Mouse (Mus musculus) liver, embryonic 13.5 days (tissue): ENCODE data around the gene F2. TPM values are rescaled to one million over a fixed set of nuclear protein-coding genes. Genes with fewer than 3 reads are reported as not detected.

Experiments
- ATAC-seq: fragments of 200-750 bp; cut with Nextera tagmentation; 2 replicates; pipeline ENCODE4 v1.8.0; 2017; ENCODE audit warnings: low read depth, mild to moderate bottlenecking, moderate number of reproducible peaks, moderate library complexity
- DNase-seq: peaks from one replicate; pipeline ENCODE4 v3.0.0; 2022
- H3K27ac ChIP-seq: fragments of 300-500 bp; sonication (generic); 2 replicates; pipeline ENCODE4 v1.5.1; 2015; ENCODE audit warnings: moderate library complexity, mild to moderate bottlenecking, inconsistent platforms
- H3K27me3 ChIP-seq: fragments of 300-500 bp; sonication (generic); 2 replicates; pipeline ENCODE4 v1.6.1; 2015; ENCODE audit warnings: mild to moderate bottlenecking, inconsistent platforms
- H3K36me3 ChIP-seq: fragments of 300-500 bp; sonication (generic); 2 replicates; pipeline ENCODE4 v1.6.1; 2015; ENCODE audit warnings: mild to moderate bottlenecking, inconsistent platforms
- H3K4me1 ChIP-seq: fragments of 300-500 bp; sonication (generic); replicated peaks from 2 replicates; pipeline ENCODE4 v1.6.1; 2015; ENCODE audit warnings: inconsistent platforms
- H3K4me2 ChIP-seq: fragments of 300-500 bp; sonication (generic); 2 replicates; pipeline ENCODE4 v1.6.1; 2015; ENCODE audit warnings: inconsistent platforms, mild to moderate bottlenecking, moderate library complexity
- H3K4me3 ChIP-seq: fragments of 300-500 bp; sonication (generic); replicated peaks from 2 replicates; pipeline ENCODE4 v1.5.1; 2015; ENCODE audit warnings: mild to moderate bottlenecking, inconsistent platforms
- H3K9ac ChIP-seq: fragments of 300-500 bp; sonication (generic); 2 replicates; pipeline ENCODE4 v1.6.1; 2015; ENCODE audit warnings: mild to moderate bottlenecking, inconsistent platforms
- H3K9me3 ChIP-seq: fragments of 300-500 bp; sonication (generic); replicated peaks from 2 replicates; pipeline ENCODE4 v1.6.1; 2016; ENCODE audit warnings: inconsistent platforms
- WGBS: fragments of 180-500 bp; shearing (Covaris S2); methylation state at CpG from one replicate; pipeline ENCODE4 v1.1.7; 2015; ENCODE audit not compliant: insufficient replicate concordance; 5-methylcytosine and 5-hydroxymethylcytosine counted together
- polyA plus RNA-seq: library from polyadenylated mRNA; unstranded; fragments of >200 nt; fragmentation: Nextera tagmentation; extraction: Ambion mirVana; gene quantifications from 2 replicates; pipeline ENCODE4 v1.2.1, GENCODE M21; 2015

The F2 gene
- polyA plus RNA-seq, 1 experiment from 2014 or later: 135 TPM

GRCm38 (mm10) chr2:91645811-91646210 is 9.6 kb upstream of the F2 start:
- Histone ChIP-seq H3K4me2 (no peak overlapping the region), H3K4me3 (no peak overlapping the region), H3K27ac (no peak overlapping the region), H3K4me1 (peaks cover 55% of the 10 kb centered on the region), H3K36me3 (peaks cover 54% of the 10 kb centered on the region), H3K9me3 (no peaks in the 10 kb centered on the region), H3K27me3 (no peaks in the 10 kb centered on the region), H3K9ac (no peak overlapping the region)
- no peak for DNase-seq
- ATAC-seq: no peak
- 87% methylated on average over 11 of the region's 11 CpGs for WGBS

GRCm38 (mm10) chr2:91645354-91645753 is 9.1 kb upstream of the F2 start:
- Histone ChIP-seq H3K9ac (no peak overlapping the region), H3K27ac (no peak overlapping the region), H3K9me3 (no peaks in the 10 kb centered on the region), H3K4me2 (no peak overlapping the region), H3K4me3 (no peak overlapping the region), H3K4me1 (peaks cover 55% of the 10 kb centered on the region), H3K27me3 (no peaks in the 10 kb centered on the region), H3K36me3 (peaks cover 54% of the 10 kb centered on the region)
- WGBS: 91% methylated on average over 15 of the region's 15 CpGs
- DNase-seq (no peak), ATAC-seq (no peak)

GRCm38 (mm10) chr2:91644021-91644420 is 7.8 kb upstream of the F2 start:
- no peak for ATAC-seq
- H3K9me3 ChIP-seq: no peaks in the 10 kb centered on the region
- H3K27ac ChIP-seq: peak overlapping the region; percentile 82
- peaks cover 58% of the 10 kb centered on the region for H3K4me1 ChIP-seq
- H3K4me3 ChIP-seq: no peak overlapping the region
- H3K36me3 ChIP-seq: peaks cover 54% of the 10 kb centered on the region
- H3K27me3 ChIP-seq: no peaks in the 10 kb centered on the region
- H3K9ac ChIP-seq: no peak overlapping the region
- 91% methylated on average over 11 of the region's 11 CpGs for WGBS
- no peak overlapping the region for H3K4me2 ChIP-seq
- no peak for DNase-seq

- DNase-seq (peak; percentile 52), ATAC-seq (peak; percentile 86)
- Histone ChIP-seq H3K9ac (peak overlapping the region; percentile 51), H3K27me3 (no peaks in the 10 kb centered on the region), H3K27ac (peak overlapping the region; percentile 82), H3K4me2 (peak overlapping the region; percentile 49), H3K4me3 (no peak overlapping the region), H3K9me3 (no peaks in the 10 kb centered on the region), H3K36me3 (peaks cover 49% of the 10 kb centered on the region), H3K4me1 (peaks cover 51% of the 10 kb centered on the region)
- 44% methylated on average over 2 of the region's 2 CpGs for WGBS
These were observed 6.7 kb upstream of the F2 start for GRCm38 (mm10) chr2:91642825-91643415.

- Histone ChIP-seq H3K27me3 (no peaks in the 10 kb centered on the region), H3K27ac (no peak overlapping the region)
- 61% methylated on average over 6 of the region's 6 CpGs for WGBS
These were observed 2.7 kb upstream of the F2 start for GRCm38 (mm10) chr2:91638931-91639330.

DNA sequence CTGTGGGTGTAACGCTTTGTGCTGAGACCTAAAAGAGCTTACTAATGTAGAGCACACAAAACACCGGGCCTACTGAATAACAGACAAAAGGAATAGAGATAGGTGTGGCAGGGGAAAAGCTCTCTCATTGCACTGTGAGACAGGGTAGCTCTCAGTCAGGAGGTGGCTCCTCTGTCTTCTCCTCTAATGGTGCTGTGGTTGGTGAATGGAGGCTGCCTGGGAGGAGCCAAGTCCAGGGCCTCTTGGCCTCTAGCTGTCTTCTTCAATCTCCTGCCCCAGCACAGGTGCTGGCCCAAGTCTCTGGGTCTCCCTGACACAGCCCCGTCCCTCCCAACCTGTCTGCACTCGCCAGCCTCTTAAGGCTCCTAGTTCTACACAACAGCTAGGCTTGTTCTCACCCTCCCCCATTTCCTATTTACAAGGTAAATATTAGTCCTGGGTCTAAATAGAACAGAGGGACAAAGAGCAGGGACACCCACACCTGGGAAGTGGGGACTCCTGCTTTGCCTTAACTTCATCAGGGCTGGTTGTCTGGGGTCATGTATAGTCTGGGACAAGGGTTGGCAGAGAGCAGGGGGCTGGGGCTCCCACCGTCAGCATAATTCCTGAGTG is 619 bp upstream of the F2 start:
- H3K9me3 ChIP-seq: no peaks in the 10 kb centered on the region
- peaks cover 2% of the 10 kb centered on the region; the same call in 1 of the 2 replicates for H3K36me3 ChIP-seq
- ATAC-seq (peak; percentile 56), DNase-seq (no peak)
- no peaks in the 10 kb centered on the region for H3K27me3 ChIP-seq
- H3K27ac ChIP-seq: peak overlapping the region; percentile 74
- H3K4me2 ChIP-seq: peak overlapping the region; percentile 43
- H3K4me1 ChIP-seq: peaks cover 66% of the 10 kb centered on the region
- H3K9ac ChIP-seq: 0 out of 2 replicates have a peak overlapping the region, but pooled peaks have one; percentile 31
- H3K4me3 ChIP-seq: peak overlapping the region; percentile 10; the same call in 1 of the 2 replicates
- 56% methylated on average over 5 of the region's 5 CpGs for WGBS

More at GRCm38 (mm10) chr2:91638931-91639330, 2.7 kb upstream of the F2 start:
- peaks cover 9% of the 10 kb centered on the region for H3K36me3 ChIP-seq
- ATAC-seq (no peak), DNase-seq (no peak)
- no peak overlapping the region for H3K4me2 ChIP-seq
- H3K4me1 ChIP-seq: peaks cover 70% of the 10 kb centered on the region
- no peak overlapping the region for H3K4me3 ChIP-seq
- no peak overlapping the region for H3K9ac ChIP-seq
- H3K9me3 ChIP-seq: no peaks in the 10 kb centered on the region

DNA sequence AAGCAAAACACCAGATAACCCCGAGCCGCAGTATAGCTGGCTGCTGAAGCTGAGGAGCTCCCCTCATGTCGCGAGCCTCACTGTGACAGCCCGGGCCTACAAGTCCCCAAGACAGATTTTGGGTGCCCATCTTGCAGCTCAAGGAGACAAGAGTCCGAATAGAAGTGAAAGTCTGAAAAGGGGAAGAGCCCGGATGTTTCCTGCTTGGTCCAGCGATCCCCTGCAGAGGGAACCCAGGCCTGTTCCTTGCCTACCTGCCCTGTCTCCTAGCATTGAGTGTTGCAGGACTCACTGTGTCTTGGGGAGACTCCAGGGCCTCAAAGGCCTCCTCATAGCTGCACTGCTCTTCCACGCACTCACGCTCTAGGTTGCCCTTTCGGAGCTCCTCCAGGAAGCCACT is 728 bp downstream of the F2 start:
- peaks cover 61% of the 10 kb centered on the region for H3K4me1 ChIP-seq
- peak overlapping the region; percentile 67 for H3K9ac ChIP-seq
- WGBS: 64% methylated on average over 11 of the region's 11 CpGs
- H3K4me3 ChIP-seq: peak overlapping the region; percentile 49
- no peaks in the 10 kb centered on the region for H3K27me3 ChIP-seq
- peak overlapping the region; percentile 56 for H3K4me2 ChIP-seq
- H3K36me3 ChIP-seq: peaks cover 2% of the 10 kb centered on the region; the same call in 1 of the 2 replicates
- ATAC-seq: no peak
- peak overlapping the region; percentile 74 for H3K27ac ChIP-seq
- H3K9me3 ChIP-seq: no peaks in the 10 kb centered on the region
- no peak for DNase-seq

DNA sequence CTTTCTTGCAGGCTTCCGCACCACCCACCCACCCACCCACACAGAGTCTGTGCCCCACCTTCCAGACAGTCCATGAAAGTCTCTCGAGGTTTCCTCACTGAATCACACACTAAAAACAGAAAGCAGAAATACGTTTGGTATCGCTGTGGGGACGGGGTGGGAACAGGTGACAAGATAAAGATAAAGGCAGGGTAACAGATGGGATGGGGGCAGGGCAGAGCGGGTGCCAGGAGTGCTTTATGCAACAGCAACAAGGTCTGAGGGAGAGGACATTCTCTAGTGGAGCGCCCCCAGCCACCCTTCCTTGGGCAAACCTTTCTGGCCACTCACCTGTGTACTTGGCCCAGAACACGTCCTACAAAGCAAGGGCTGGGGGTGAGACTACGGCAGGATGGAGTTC is 1.4 kb downstream of the F2 start:
- peak; percentile 66 for DNase-seq

DNA sequence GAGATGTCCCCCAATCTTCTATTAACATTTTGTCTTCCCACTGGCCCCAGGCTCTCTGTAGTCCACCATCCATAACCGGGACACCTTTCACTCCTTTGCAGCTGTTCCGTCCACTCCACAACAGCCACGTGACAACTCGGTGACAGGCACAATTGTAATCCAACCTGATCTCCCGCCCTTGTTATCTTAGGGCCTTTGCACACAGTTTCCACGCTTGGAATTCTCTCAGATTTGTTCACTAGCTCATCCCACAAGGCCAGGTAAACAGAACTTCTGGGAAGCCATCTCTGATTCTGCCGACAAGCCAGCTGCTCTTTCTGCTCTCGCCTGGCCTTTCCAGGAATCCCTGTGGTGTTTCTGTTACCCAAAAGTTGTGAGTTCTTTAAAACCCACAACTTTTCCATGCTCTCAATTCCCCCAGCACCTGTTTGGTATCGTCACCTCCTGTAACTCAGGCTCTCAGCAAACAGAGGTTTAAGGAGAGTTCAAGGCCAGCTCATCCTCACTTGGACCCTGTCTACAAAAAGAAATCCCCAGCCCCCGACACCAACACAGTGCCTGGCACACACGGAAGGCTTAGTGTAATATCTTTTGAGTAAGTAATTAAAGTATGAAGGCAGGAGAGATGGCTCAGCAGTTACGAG is 2.8 kb downstream of the F2 start:
- DNase-seq: no peak
- no peaks in the 10 kb centered on the region for H3K27me3 ChIP-seq
- no peak overlapping the region for H3K9ac ChIP-seq
- H3K9me3 ChIP-seq: no peaks in the 10 kb centered on the region
- peaks cover 50% of the 10 kb centered on the region for H3K4me1 ChIP-seq
- 0 out of 2 replicates have a peak overlapping the region, but pooled peaks have one; percentile 1 for H3K27ac ChIP-seq
- no peak for ATAC-seq
- H3K4me2 ChIP-seq: peak overlapping the region; percentile 56
- peaks cover 2% of the 10 kb centered on the region; the same call in 1 of the 2 replicates for H3K36me3 ChIP-seq
- H3K4me3 ChIP-seq: peak overlapping the region; percentile 12; the same call in 1 of the 2 replicates
- WGBS: 62% methylated on average over 12 of the region's 12 CpGs

More for the DNA sequence above, 1.4 kb downstream of the F2 start:
- peak overlapping the region; percentile 67 for H3K9ac ChIP-seq
- H3K4me2 ChIP-seq: peak overlapping the region; percentile 56
- peaks cover 2% of the 10 kb centered on the region; the same call in 1 of the 2 replicates for H3K36me3 ChIP-seq
- H3K27me3 ChIP-seq: no peaks in the 10 kb centered on the region
- H3K27ac ChIP-seq: peak overlapping the region; percentile 74
- H3K9me3 ChIP-seq: no peaks in the 10 kb centered on the region
- ATAC-seq: peak; percentile 70
- 27% methylated on average over 9 of the region's 9 CpGs for WGBS
- peak overlapping the region; percentile 49 for H3K4me3 ChIP-seq
- H3K4me1 ChIP-seq: peaks cover 55% of the 10 kb centered on the region

- Histone ChIP-seq H3K4me2 (0 out of 2 replicates have a peak overlapping the region, but pooled peaks have one; percentile 56), H3K27me3 (no peaks in the 10 kb centered on the region), H3K4me3 (no peak overlapping the region), H3K36me3 (peaks cover 2% of the 10 kb centered on the region; the same call in 1 of the 2 replicates), H3K9ac (no peak overlapping the region), H3K4me1 (peaks cover 50% of the 10 kb centered on the region), H3K27ac (no peak overlapping the region), H3K9me3 (no peaks in the 10 kb centered on the region)
- no peak for DNase-seq
- no peak for ATAC-seq
- WGBS: 74% methylated on average over 5 of the region's 5 CpGs
These were observed 3.9 kb downstream of the F2 start for GRCm38 (mm10) chr2:91632316-91632715.

DNA sequence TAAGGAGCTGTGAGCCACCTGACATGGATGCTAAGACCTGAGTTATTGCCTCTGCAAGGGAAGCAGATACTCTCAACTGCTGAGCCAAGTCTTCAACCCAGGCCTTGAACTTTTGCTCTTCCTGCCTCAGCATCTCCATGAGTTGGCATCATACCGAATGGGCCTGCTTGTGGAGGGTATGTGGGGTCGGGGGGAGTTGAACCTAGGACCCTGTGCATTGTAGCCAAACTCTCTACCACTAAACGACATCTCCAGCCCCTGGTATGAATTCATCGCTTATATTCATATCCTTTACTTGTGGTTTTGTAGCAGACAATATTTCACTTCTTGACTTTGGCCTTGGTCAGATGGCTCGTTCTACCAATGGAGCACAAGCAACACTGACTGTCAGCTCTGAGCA is 4.4 kb downstream of the F2 start:
- no peaks in the 10 kb centered on the region for H3K27me3 ChIP-seq
- H3K4me1 ChIP-seq: peaks cover 47% of the 10 kb centered on the region
- H3K9me3 ChIP-seq: no peaks in the 10 kb centered on the region
- H3K27ac ChIP-seq: no peak overlapping the region
- WGBS: 69% methylated on average over 5 of the region's 5 CpGs
- peaks cover 2% of the 10 kb centered on the region; the same call in 1 of the 2 replicates for H3K36me3 ChIP-seq
- H3K9ac ChIP-seq: no peak overlapping the region
- H3K4me2 ChIP-seq: no peak overlapping the region
- DNase-seq (no peak), ATAC-seq (no peak)
- no peak overlapping the region for H3K4me3 ChIP-seq
